Mouse (Mus musculus) testis, postnatal 10 days (tissue): ENCODE results near the gene Atad5.
A peak's percentile ranks its signal among the peaks of the same experiment; 100 is the strongest.

ENCODE experiments used
- DNase-seq: peaks from one replicate; pipeline ENCODE4 v3.0.0; 2021; ENCODE audit warnings: low spot score

Gene Atad5

GRCm38 (mm10) chr11:80150566-80150965, 61.4 kb downstream of the Atad5 start:
- DNase-seq, result no peak

- no peak for DNase-seq
These were observed 62.3 kb downstream of the Atad5 start for GRCm38 (mm10) chr11:80151541-80151940.

GRCm38 (mm10) chr11:80152376-80152775, 63.2 kb downstream of the Atad5 start:
- DNase-seq, result no peak

GRCm38 (mm10) chr11:80153857-80154495, 64.8 kb downstream of the Atad5 start, which contains the start of gene Adap2:
Adap2 (plus strand) TSS chr11:80154105.
- peak; percentile 93 for DNase-seq

- no peak for DNase-seq
These were observed 65.3 kb downstream of the Atad5 start for GRCm38 (mm10) chr11:80154501-80154900.

- DNase-seq, result no peak
These were observed 66.3 kb downstream of the Atad5 start for GRCm38 (mm10) chr11:80155541-80155940.

GRCm38 (mm10) chr11:80155961-80156360, 66.8 kb downstream of the Atad5 start:
- DNase-seq, result no peak

- no peak for DNase-seq
These were observed 67.6 kb downstream of the Atad5 start for GRCm38 (mm10) chr11:80156841-80157240.

GRCm38 (mm10) chr11:80159018-80159417, 69.8 kb downstream of the Atad5 start:
- no peak for DNase-seq

GRCm38 (mm10) chr11:80161041-80161440, 71.8 kb downstream of the Atad5 start:
- no peak for DNase-seq

- DNase-seq, result no peak
These were observed 74.3 kb downstream of the Atad5 start for GRCm38 (mm10) chr11:80163362-80164116.

- no peak for DNase-seq
These were observed 75.0 kb downstream of the Atad5 start for GRCm38 (mm10) chr11:80164224-80164623.

- no peak for DNase-seq
These were observed 78.9 kb downstream of the Atad5 start for GRCm38 (mm10) chr11:80168121-80168520.

- no peak for DNase-seq
These were observed 79.5 kb downstream of the Atad5 start for GRCm38 (mm10) chr11:80168611-80169249.

GRCm38 (mm10) chr11:80169629-80170028, 80.4 kb downstream of the Atad5 start:
- DNase-seq, result no peak

GRCm38 (mm10) chr11:80170351-80170750, 81.2 kb downstream of the Atad5 start:
- no peak for DNase-seq

- DNase-seq, result no peak
These were observed 82.7 kb downstream of the Atad5 start for GRCm38 (mm10) chr11:80171884-80172283.

GRCm38 (mm10) chr11:80173963-80174670, 84.9 kb downstream of the Atad5 start:
- no peak for DNase-seq

- peak; percentile 57 for DNase-seq
These were observed 88.0 kb downstream of the Atad5 start for GRCm38 (mm10) chr11:80176911-80177895.

GRCm38 (mm10) chr11:80178316-80178715, 89.1 kb downstream of the Atad5 start:
- no peak for DNase-seq
